Mouse (Mus musculus) lung, embryonic 16.5 days (tissue): ENCODE data around the gene Lztfl1. TPM values are rescaled to one million over a fixed set of nuclear protein-coding genes. Genes with fewer than 3 reads are reported as not detected.
"Not testable (repeated sequence)": the region's sequence is repeated elsewhere in the genome, so short reads cannot be mapped to it uniquely, and the experiment has no call there.

ENCODE experiments used
- ATAC-seq: fragments of 200-750 bp; cut with Nextera tagmentation; 2 replicates; pipeline ENCODE4 v1.8.0; 2017; ENCODE audit warnings: low read depth, mild to moderate bottlenecking, moderate library complexity
- H3K27ac ChIP-seq: fragments of 300-500 bp; sonication (generic); 2 replicates; pipeline ENCODE4 v1.5.1; 2014; ENCODE audit warnings: mild to moderate bottlenecking, control low read depth, low read length
- H3K27me3 ChIP-seq: fragments of 300-500 bp; sonication (generic); 2 replicates; pipeline ENCODE4 v1.6.1; 2014; ENCODE audit warnings: low read depth, low read length, mixed read lengths; ENCODE audit not compliant: control insufficient read depth, insufficient read depth
- H3K36me3 ChIP-seq: fragments of 300-500 bp; sonication (generic); 2 replicates; pipeline ENCODE4 v1.6.1; 2014; ENCODE audit warnings: low read length; ENCODE audit not compliant: control insufficient read depth, insufficient read depth
- H3K4me1 ChIP-seq: fragments of 300-500 bp; sonication (generic); replicated peaks from 2 replicates; pipeline ENCODE4 v1.6.1; 2014; ENCODE audit warnings: low read length, mixed read lengths; ENCODE audit not compliant: control insufficient read depth, insufficient read depth
- H3K4me2 ChIP-seq: fragments of 300-500 bp; sonication (generic); 2 replicates; pipeline ENCODE4 v1.6.1; 2014; ENCODE audit warnings: low read depth, low read length, control low read depth
- H3K4me3 ChIP-seq: fragments of 300-500 bp; sonication (generic); 2 replicates; pipeline ENCODE4 v1.5.1; 2014; ENCODE audit warnings: mild to moderate bottlenecking, low read length, control low read depth
- H3K9ac ChIP-seq: fragments of 300-500 bp; sonication (generic); 2 replicates; pipeline ENCODE4 v1.6.1; 2014; ENCODE audit warnings: low read length, control low read depth
- H3K9me3 ChIP-seq: fragments of 300-500 bp; sonication (generic); 2 replicates; pipeline ENCODE4 v1.6.1; 2016; ENCODE audit warnings: low read length; ENCODE audit not compliant: control insufficient read depth
- WGBS: fragments of 180-500 bp; shearing (Covaris S2); extraction: QIAGEN DNeasy Blood & Tissue Kit; methylation state at CpG from one replicate; pipeline ENCODE4 v1.1.7; 2014; 5-methylcytosine and 5-hydroxymethylcytosine counted together
- polyA plus RNA-seq: library from polyadenylated mRNA; unstranded; fragments of >200 nt; fragmentation: Nextera tagmentation; extraction: Ambion mirVana; gene quantifications from 2 replicates; pipeline ENCODE4 v1.2.1, GENCODE M21; 2015

Gene Lztfl1
- polyA plus RNA-seq, 1 experiment from 2014 or later: 51.6 TPM

GRCm38 (mm10) chr9:123701822-123702221 is 15.7 kb downstream of the Lztfl1 start:
- H3K9me3 ChIP-seq: no peaks in the 10 kb centered on the region
- H3K9ac ChIP-seq: no peak overlapping the region
- H3K4me3 ChIP-seq: no peak overlapping the region
- H3K27ac ChIP-seq: no peak overlapping the region
- no peaks in the 10 kb centered on the region for H3K27me3 ChIP-seq
- no peak for ATAC-seq
- H3K4me1 ChIP-seq: no peaks in the 10 kb centered on the region
- 80% methylated on average over 5 of the region's 5 CpGs for WGBS
- no peak overlapping the region for H3K4me2 ChIP-seq
- peaks cover 11% of the 10 kb centered on the region for H3K36me3 ChIP-seq

GRCm38 (mm10) chr9:123695634-123696302 is 21.7 kb downstream of the Lztfl1 start:
- no peaks in the 10 kb centered on the region for H3K4me1 ChIP-seq
- H3K36me3 ChIP-seq: no peaks in the 10 kb centered on the region
- no peaks in the 10 kb centered on the region for H3K27me3 ChIP-seq
- WGBS: 83% methylated on average over 3 of the region's 3 CpGs
- H3K27ac ChIP-seq: no peak overlapping the region
- no peak overlapping the region for H3K4me3 ChIP-seq
- ATAC-seq: no peak
- no peaks in the 10 kb centered on the region for H3K9me3 ChIP-seq
- no peak overlapping the region for H3K4me2 ChIP-seq
- H3K9ac ChIP-seq: no peak overlapping the region

GRCm38 (mm10) chr9:123688227-123688626 is 29.3 kb downstream of the Lztfl1 start:
- Histone ChIP-seq H3K36me3 (no peaks in the 10 kb centered on the region), H3K4me2 (no peak overlapping the region), H3K4me1 (no peaks in the 10 kb centered on the region), H3K9me3 (no peaks in the 10 kb centered on the region), H3K9ac (no peak overlapping the region), H3K27ac (no peak overlapping the region), H3K4me3 (no peak overlapping the region), H3K27me3 (no peaks in the 10 kb centered on the region)
- 63% methylated on average over 1 of the region's 1 CpGs for WGBS
- no peak for ATAC-seq

GRCm38 (mm10) chr9:123686206-123686605 is 31.3 kb downstream of the Lztfl1 start:
- Histone ChIP-seq H3K4me1 (no peaks in the 10 kb centered on the region), H3K4me3 (no peak overlapping the region), H3K9ac (no peak overlapping the region), H3K27me3 (peaks cover 1% of the 10 kb centered on the region; the same call in 1 of the 2 replicates), H3K4me2 (no peak overlapping the region), H3K9me3 (no peaks in the 10 kb centered on the region), H3K36me3 (no peaks in the 10 kb centered on the region), H3K27ac (no peak overlapping the region)
- whole genome bisulfite sequencing: 74% methylated on average over 5 of the region's 5 CpGs
- ATAC-seq: no peak

GRCm38 (mm10) chr9:123683704-123684103 is 33.8 kb downstream of the Lztfl1 start:
- WGBS: 38% methylated on average over 3 of the region's 3 CpGs
- Histone ChIP-seq H3K9ac (no peak overlapping the region), H3K27ac (no peak overlapping the region), H3K36me3 (no peaks in the 10 kb centered on the region), H3K27me3 (peaks cover 20% of the 10 kb centered on the region), H3K4me1 (peaks cover 1% of the 10 kb centered on the region; the same call in 1 of the 2 replicates), H3K9me3 (no peaks in the 10 kb centered on the region), H3K4me2 (no peak overlapping the region), H3K4me3 (no peak overlapping the region)
- no peak for ATAC-seq

- ATAC-seq: no peak
- WGBS: 22% methylated on average over 2 of the region's 2 CpGs
- H3K9ac ChIP-seq: no peak overlapping the region
- H3K4me2 ChIP-seq: peak overlapping the region; percentile 67; the same call in 1 of the 2 replicates
- no peak overlapping the region for H3K4me3 ChIP-seq
- no peak overlapping the region for H3K27ac ChIP-seq
- H3K9me3 ChIP-seq: no peaks in the 10 kb centered on the region
- no peaks in the 10 kb centered on the region for H3K36me3 ChIP-seq
- H3K27me3 ChIP-seq: peaks cover 36% of the 10 kb centered on the region
- H3K4me1 ChIP-seq: peaks cover 5% of the 10 kb centered on the region; the same call in 1 of the 2 replicates
These were observed 38.3 kb downstream of the Lztfl1 start for GRCm38 (mm10) chr9:123679198-123679597.

GRCm38 (mm10) chr9:123678327-123679105 is 39.0 kb downstream of the Lztfl1 start, which contains the start of the genes Ccr9 and Slc6a20a:
Gene Ccr9, plus strand, starts transcription at chr9:123678439.
Gene Slc6a20a, minus strand, starts transcription at chr9:123678885.
- H3K4me3 ChIP-seq: peak within 1 kb of the TSS; percentile 47
- no peaks in the 10 kb centered on the region for H3K9me3 ChIP-seq
- peaks cover 36% of the 10 kb centered on the region for H3K27me3 ChIP-seq
- H3K27ac ChIP-seq: no peak within 1 kb of the TSS
- H3K4me2 ChIP-seq: peak within 1 kb of the TSS; percentile 67
- no peaks in the 10 kb centered on the region for H3K36me3 ChIP-seq
- H3K9ac ChIP-seq: peak within 1 kb of the TSS; percentile 45; the same call in 1 of the 2 replicates
- H3K4me1 ChIP-seq: peaks cover 5% of the 10 kb centered on the region; the same call in 1 of the 2 replicates
- WGBS: 1% methylated on average over 71 of the region's 73 CpGs
- ATAC-seq: peak; percentile 60

- H3K9me3 ChIP-seq: no peaks in the 10 kb centered on the region
- no peak overlapping the region for H3K9ac ChIP-seq
- no peak for ATAC-seq
- H3K4me3 ChIP-seq: no peak overlapping the region
- 44% methylated on average over 5 of the region's 5 CpGs for WGBS
- no peak overlapping the region for H3K27ac ChIP-seq
- no peaks in the 10 kb centered on the region for H3K4me1 ChIP-seq
- no peaks in the 10 kb centered on the region for H3K27me3 ChIP-seq
- no peak overlapping the region for H3K4me2 ChIP-seq
- no peaks in the 10 kb centered on the region for H3K36me3 ChIP-seq
These were observed 51.9 kb downstream of the Lztfl1 start for GRCm38 (mm10) chr9:123665645-123666044.

GRCm38 (mm10) chr9:123659986-123660676 is 57.4 kb downstream of the Lztfl1 start:
- not testable (repeated sequence) for H3K9ac ChIP-seq, H3K4me2 ChIP-seq, H3K4me3 ChIP-seq, H3K27me3 ChIP-seq, H3K9me3 ChIP-seq, H3K27ac ChIP-seq, H3K4me1 ChIP-seq, H3K36me3 ChIP-seq, ATAC-seq
- WGBS: 76% methylated on average over 17 of the region's 18 CpGs
